Mouse (Mus musculus): ENCODE results near the gene Hsph1.

The Hsph1 gene

GRCm38 (mm10) chr5:149642366-149642765 is 6.2 kb upstream of the Hsph1 start:
- peak in 1 of 2 experiments; percentile 29 for DNase-seq (ENCODE audit: low spot score in 2 of 2)

DNA sequence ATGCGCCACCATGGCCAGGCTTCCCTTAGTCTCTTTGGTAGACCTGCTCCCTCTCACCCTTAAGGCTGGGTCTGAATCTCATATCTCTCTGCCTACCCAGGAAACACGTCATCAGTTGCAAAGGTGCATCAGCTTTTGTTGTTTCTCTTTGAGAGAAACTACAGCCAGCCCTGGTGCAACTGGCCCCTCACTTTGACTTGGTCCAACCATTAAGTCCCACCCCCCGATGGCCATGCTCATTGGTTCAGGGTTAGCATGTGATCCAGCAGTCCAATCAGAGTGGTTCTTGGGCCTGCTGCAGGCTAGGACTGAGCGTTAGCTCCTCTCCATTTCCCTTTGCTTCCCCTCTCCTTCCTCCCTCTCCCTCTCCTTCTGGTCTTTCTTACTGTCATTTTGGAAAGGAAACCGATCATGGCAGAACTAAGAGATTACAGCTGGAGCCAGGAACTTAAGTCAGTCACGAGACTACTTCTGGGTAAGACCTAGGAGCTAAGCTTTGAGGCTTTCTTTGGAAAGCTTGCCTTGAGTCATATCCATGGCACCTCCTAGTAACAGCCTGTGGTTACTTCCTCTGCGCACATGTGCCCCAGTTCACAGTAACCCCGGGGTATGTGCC is 5.2 kb upstream of the Hsph1 start:
- DNase-seq (ENCODE audit: low spot score in 2 of 2), result no peak

- no peak for DNase-seq (ENCODE audit: low spot score in 2 of 2)
These were observed 1.1 kb upstream of the Hsph1 start for GRCm38 (mm10) chr5:149637306-149637705.

GRCm38 (mm10) chr5:149635556-149635955 is 620 bp downstream of the Hsph1 start:
- DNase-seq (ENCODE audit: low spot score in 2 of 2), result no peak

- peak; percentile 40 to 41 for DNase-seq (ENCODE audit: low spot score in 2 of 2)
These were observed 1.7 kb downstream of the Hsph1 start for GRCm38 (mm10) chr5:149634409-149635035.

DNA sequence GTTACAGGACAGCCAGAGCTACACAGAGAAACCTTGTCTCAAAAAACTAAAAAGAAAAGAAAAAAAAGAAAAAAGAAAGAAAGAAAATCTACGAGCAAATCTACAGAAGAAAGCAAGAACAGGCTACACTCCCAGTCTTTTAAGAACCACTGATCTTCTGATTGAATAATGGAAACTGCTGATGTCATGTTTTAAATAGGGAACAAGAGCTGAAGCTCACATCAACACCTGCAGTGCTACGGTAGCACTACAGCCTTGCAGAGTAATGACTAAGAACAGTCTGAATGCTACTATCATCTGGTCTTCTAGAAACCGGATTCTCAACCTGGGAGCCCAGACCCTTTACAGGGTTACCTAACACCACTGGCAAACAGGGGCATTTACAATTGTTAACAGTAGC is 10.6 kb downstream of the Hsph1 start:
- no peak for DNase-seq (ENCODE audit: low spot score in 2 of 2)

GRCm38 (mm10) chr5:149623815-149624675 is 12.1 kb downstream of the Hsph1 start:
- DNase-seq (ENCODE audit: low spot score in 2 of 2), result no peak

GRCm38 (mm10) chr5:149622644-149623043 is 13.5 kb downstream of the Hsph1 start:
- no peak for DNase-seq (ENCODE audit: low spot score in 2 of 2)

- DNase-seq (ENCODE audit: low spot score in 2 of 2), result no peak
These were observed 14.0 kb downstream of the Hsph1 start for GRCm38 (mm10) chr5:149622152-149622551.

- DNase-seq (ENCODE audit: low spot score in 2 of 2), result no peak
These were observed 18.3 kb downstream of the Hsph1 start for GRCm38 (mm10) chr5:149617776-149618425.

DNA sequence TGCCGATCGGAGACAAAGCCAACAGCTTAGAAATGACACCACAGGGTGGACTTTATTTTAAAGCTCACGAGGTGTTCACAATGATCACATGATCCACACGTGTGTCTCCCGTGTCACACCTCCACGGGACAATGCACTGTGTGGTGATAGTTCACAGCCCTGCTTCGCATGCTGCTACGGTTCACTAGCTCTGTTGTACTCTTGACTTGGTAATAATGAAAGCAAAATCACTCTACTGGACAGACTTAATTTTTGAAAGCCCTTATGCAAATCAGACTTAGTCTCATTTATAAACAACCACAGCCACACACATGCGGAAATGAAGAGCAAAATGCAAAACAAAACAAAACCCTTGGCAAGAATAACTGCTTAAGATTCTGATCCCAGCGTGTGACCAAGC is 19.4 kb downstream of the Hsph1 start:
- no peak for DNase-seq (ENCODE audit: low spot score in 2 of 2)

GRCm38 (mm10) chr5:149616138-149616537 is 20.0 kb downstream of the Hsph1 start:
- DNase-seq (ENCODE audit: low spot score in 2 of 2), result no peak

- peak; percentile 58 to 60 for DNase-seq (ENCODE audit: low spot score in 2 of 2)
These were observed 23.4 kb downstream of the Hsph1 start for GRCm38 (mm10) chr5:149612740-149613139.

- no peak for DNase-seq (ENCODE audit: low spot score in 2 of 2)
These were observed 24.0 kb downstream of the Hsph1 start for GRCm38 (mm10) chr5:149612165-149612518.

DNA sequence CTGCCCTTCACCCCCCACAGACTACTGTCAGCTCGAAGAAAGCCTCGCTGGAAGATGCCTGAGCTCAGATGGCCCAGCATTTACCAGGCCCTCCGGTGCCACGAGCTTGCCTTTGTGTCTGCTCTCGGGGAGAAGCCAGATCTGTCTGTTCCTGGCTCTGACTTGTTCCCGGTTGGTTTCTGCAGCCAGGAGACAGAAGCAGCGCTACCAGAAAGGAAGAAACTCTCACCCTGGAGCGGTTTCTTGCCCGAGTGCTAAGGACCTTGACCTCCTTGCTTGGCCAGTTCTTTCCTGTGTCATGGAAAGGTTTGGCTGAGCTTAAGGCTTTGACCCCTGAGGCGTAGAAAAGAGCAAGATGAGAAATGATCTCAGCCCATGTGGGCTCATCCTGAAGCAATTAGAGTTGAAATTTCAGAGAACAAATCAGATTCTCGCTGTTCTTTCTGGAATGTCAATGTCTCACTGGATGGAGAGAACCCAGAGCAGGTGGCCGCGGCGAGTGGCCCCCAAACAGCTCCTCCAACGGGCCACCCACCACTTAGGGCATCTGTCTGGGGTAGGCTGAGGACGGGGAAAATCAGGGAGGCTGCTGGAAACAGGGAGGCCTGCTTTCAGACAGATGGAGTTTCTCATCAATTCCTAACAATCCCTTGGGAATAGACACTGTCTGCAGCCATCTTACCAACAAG is 24.6 kb downstream of the Hsph1 start:
- DNase-seq (ENCODE audit: low spot score in 2 of 2), result no peak

DNA sequence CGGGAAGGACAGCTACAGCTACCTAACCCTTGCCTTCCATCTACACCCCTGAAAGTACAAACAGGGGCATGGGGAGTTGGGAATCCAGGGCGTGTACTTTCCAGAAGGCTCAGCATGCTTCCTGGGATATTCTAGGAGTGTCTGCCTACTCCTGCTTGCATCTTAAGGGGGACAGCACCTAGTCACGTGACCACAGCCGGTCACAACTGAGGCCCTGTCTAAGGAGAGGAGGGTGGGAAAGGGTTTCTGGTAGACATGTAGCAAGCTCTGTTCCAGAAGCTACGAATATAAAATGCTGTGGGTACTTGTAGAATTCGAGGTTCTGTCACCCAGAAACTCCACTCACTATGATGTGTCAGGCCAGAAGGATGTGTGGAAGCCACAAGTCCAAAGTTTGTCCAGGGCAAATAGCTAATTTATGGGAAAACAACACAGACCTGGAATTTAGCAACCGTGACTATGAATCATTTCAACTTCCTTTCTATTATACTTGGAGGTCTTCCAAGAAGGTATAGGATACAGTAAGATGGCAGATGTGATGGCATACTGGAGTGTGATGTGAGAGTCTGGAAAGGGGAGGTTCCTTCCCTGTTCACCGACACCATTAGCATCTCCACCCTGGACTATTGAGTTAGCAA is 29.0 kb downstream of the Hsph1 start:
- no peak for DNase-seq (ENCODE audit: low spot score in 2 of 2)

DNA sequence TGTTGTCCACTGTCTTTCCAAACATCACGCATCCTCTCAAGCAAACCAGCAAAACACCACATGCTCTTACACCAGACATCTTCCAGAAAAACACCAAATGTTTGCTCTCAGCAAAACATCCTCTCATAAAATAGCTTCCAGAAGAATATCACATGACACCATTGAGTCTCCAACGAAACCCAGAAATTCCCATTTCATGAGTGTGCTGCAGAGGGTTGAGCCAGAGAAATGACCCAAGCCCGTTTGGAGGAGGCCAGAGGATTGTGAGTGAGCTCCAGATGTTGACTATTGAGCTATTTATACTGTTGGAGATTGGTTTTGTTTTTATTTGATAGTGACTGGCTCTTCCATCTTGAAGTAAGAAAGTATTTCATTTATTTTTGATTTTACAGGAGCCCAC is 32.9 kb downstream of the Hsph1 start:
- DNase-seq (ENCODE audit: low spot score in 2 of 2), result no peak

DNA sequence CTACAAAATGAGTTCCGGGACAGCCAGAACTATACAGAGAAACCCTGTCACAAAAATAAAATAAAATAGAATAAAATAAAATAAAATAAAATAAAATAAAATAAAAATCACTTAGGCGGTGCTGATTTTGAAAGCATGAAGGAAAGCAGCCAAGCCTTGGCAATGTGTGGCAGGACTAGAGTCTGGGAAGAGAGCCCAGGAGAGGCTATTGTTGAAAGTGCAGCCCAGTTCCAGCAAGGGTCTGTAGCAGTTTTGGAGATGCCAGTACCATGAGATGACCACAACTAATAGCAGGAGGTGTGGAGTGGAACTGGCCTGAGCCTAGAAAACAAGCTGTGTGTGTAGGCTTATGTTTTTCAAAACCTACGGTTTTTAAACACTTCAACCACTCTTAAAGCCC is 34.2 kb downstream of the Hsph1 start:
- DNase-seq (ENCODE audit: low spot score in 2 of 2), result no peak

- DNase-seq (ENCODE audit: low spot score in 2 of 2), result no peak
These were observed 38.8 kb downstream of the Hsph1 start for GRCm38 (mm10) chr5:149597351-149597750.

GRCm38 (mm10) chr5:149594215-149594614 is 42.0 kb downstream of the Hsph1 start:
- DNase-seq (ENCODE audit: low spot score in 2 of 2), result no peak

DNA sequence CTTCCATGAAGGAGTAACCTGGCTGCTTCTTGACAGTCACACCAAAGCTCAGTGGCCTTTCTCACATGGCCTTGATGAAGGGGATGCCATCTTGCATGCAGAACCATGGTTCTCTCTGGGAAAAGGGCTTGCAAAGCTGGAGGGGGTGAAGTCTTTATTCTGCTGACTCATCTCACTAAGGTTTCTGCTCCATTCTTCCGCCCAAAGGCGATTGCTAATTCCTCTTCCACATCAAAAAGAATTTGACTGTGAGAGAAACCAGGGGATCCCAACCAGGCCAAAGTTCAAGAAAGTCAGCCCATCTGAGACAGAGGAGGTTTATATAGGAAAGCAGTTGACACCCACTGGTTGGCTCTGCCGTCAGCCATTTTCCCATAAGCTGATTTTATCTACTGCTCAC is 46.2 kb downstream of the Hsph1 start:
- no peak for DNase-seq (ENCODE audit: low spot score in 2 of 2)
